Mouse (Mus musculus): ENCODE data around the gene Gm8251. TPM values are rescaled to one million over a fixed set of nuclear protein-coding genes. Genes with fewer than 3 reads are reported as not detected.
"Not testable (repeated sequence)": the region's sequence is repeated elsewhere in the genome, so short reads cannot be mapped to it uniquely, and the experiment has no call there.

Gm8251 gene
- 0.13 and 0.18 TPM in 2 replicates for polyA plus RNA-seq (2015; fragmentation: Nextera tagmentation; extraction: Ambion mirVana)

DNA sequence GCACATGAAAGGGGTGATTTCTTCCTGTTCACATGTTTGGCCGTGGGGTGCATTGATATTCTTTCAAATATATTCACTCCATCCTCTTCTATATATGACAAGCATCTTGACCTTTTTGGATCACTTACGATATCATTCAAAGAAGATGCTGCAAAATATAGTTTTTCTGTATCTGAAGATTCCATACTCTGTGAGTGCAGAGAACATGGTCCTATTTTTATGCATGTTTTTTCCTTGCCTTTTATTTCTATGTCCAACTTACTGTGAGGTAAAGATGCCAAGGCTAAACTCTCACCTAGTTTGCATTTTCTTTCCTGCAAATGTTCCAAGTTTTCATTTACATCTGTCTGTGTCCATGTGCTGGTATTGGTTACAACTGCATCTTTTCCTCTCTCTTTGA, at the start of gene Gm8251:
Gene Gm8251, minus strand, starts transcription at position 101 of the 400 bp plus-strand sequence.
- Histone ChIP-seq H3K27me3 (no peaks in the 10 kb centered on the region), H3K4me1 (no peaks in the 10 kb centered on the region), H3K27ac (replicated peaks) (no peak within 1 kb of the TSS), H3K4me3 (no peak within 1 kb of the TSS), H3K9me3 (no peaks in the 10 kb centered on the region), H3K36me3 (no peaks in the 10 kb centered on the region), H3K4me2 (replicated peaks) (no peak within 1 kb of the TSS), H3K9ac (replicated peaks) (no peak within 1 kb of the TSS)
- WGBS: 96% methylated on average over 2 of the region's 2 CpGs
- no peak for ATAC-seq (replicated peaks)

- H3K36me3 ChIP-seq: peaks cover 21% of the 10 kb centered on the region
- peak overlapping the region; percentile 99 for H3K4me3 ChIP-seq
- no peaks in the 10 kb centered on the region for H3K27me3 ChIP-seq
- ATAC-seq (replicated peaks): peak; percentile 23; the same call in 1 of the 2 replicates
- peaks cover 14% of the 10 kb centered on the region for H3K4me1 ChIP-seq
- peak overlapping the region; percentile 65 for H3K4me2 ChIP-seq (replicated peaks)
- no peaks in the 10 kb centered on the region for H3K9me3 ChIP-seq
- no peak overlapping the region for H3K27ac ChIP-seq (replicated peaks)
- peak overlapping the region; percentile 56; the same call in 1 of the 2 replicates for H3K9ac ChIP-seq (replicated peaks)
- WGBS: 8% methylated on average over 5 of the region's 5 CpGs
Measured at GRCm38 (mm10) chr1:44102939-44103338, 41.2 kb upstream of the Gm8251 start.

- H3K4me2 ChIP-seq (replicated peaks): peak within 1 kb of the TSS; percentile 65
- peaks cover 14% of the 10 kb centered on the region for H3K4me1 ChIP-seq
- peak within 1 kb of the TSS; percentile 99 for H3K4me3 ChIP-seq
- H3K9me3 ChIP-seq: no peaks in the 10 kb centered on the region
- no peaks in the 10 kb centered on the region for H3K27me3 ChIP-seq
- peak within 1 kb of the TSS; percentile 82 for H3K9ac ChIP-seq (replicated peaks)
- peak within 1 kb of the TSS; percentile 94 for H3K27ac ChIP-seq (replicated peaks)
- peak; percentile 99 for ATAC-seq (replicated peaks)
- under 1% methylated on average over 52 of the region's 55 CpGs for WGBS
- peaks cover 20% of the 10 kb centered on the region for H3K36me3 ChIP-seq
Measured at GRCm38 (mm10) chr1:44102259-44102717, 40.6 kb upstream of the Gm8251 start, which contains the start of gene Tex30. TSS of gene Tex30 (minus strand) at chr1:44102441.

DNA sequence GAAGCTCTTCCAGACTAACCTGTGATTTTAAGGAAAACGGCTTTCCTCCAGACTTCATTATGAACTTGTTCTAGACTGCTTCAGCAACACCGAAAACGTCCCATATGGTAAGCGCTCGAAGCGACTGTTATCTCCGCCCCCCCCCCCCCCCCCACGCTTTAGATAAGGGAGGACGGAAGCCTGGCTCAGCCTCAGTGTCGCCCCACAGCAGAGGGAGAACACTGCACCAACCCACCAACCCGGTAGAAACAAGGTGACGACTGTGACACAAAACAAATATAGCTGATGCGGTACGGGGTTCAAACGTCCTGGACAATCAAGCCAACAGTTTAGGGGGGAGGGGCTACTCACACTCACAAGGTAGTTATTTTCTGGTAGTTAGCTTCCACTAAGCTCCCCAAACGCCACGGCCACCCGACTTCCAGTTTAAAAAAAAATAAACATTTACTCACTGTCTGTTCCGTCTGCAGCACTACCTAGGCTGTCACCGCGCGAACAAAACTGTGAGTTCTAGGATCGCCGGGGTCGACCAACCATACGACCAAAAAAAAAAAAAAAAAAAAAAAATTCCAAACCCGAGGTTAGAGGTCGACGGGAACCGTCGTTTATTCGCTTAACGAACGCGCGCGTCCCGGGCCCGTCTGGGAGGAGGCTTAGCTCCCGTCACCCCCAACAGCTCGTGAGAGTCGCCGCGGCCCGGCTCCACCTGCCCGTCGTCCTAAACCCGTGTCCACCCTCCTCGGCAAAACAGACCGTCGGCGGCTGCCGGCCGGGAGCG, 39.9 kb upstream of the Gm8251 start:
- Histone ChIP-seq H3K36me3 (peaks cover 20% of the 10 kb centered on the region), H3K9me3 (no peaks in the 10 kb centered on the region), H3K27me3 (no peaks in the 10 kb centered on the region), H3K9ac (replicated peaks) (peak overlapping the region; percentile 82), H3K4me3 (peak overlapping the region; percentile 99), H3K27ac (replicated peaks) (peak overlapping the region; percentile 94), H3K4me1 (peaks cover 14% of the 10 kb centered on the region), H3K4me2 (replicated peaks) (peak overlapping the region; percentile 65)
- WGBS: under 1% methylated on average over 55 of the region's 55 CpGs
- peak; percentile 81 for ATAC-seq (replicated peaks)

- Histone ChIP-seq H3K4me2 (replicated peaks) (no peak overlapping the region), H3K9ac (replicated peaks) (no peak overlapping the region), H3K9me3 (no peaks in the 10 kb centered on the region), H3K27ac (replicated peaks) (no peak overlapping the region), H3K36me3 (no peaks in the 10 kb centered on the region), H3K27me3 (no peaks in the 10 kb centered on the region), H3K4me3 (no peak overlapping the region), H3K4me1 (no peaks in the 10 kb centered on the region)
- WGBS: 0% methylated on average over 1 of the region's 1 CpGs
- ATAC-seq (replicated peaks): no peak
Measured at GRCm38 (mm10) chr1:44064625-44065024, 2.9 kb upstream of the Gm8251 start.

- H3K9me3 ChIP-seq: no peaks in the 10 kb centered on the region
- H3K27ac ChIP-seq (replicated peaks): no peak overlapping the region
- H3K4me1 ChIP-seq: no peaks in the 10 kb centered on the region
- H3K27me3 ChIP-seq: no peaks in the 10 kb centered on the region
- H3K4me2 ChIP-seq (replicated peaks): no peak overlapping the region
- WGBS: 95% methylated on average over 6 of the region's 6 CpGs
- no peak for ATAC-seq (replicated peaks)
- no peaks in the 10 kb centered on the region for H3K36me3 ChIP-seq
- no peak overlapping the region for H3K4me3 ChIP-seq
- H3K9ac ChIP-seq (replicated peaks): no peak overlapping the region
Measured at GRCm38 (mm10) chr1:44063439-44063838, 1.7 kb upstream of the Gm8251 start.

GRCm38 (mm10) chr1:44057805-44058204, 3.9 kb downstream of the Gm8251 start:
- no peaks in the 10 kb centered on the region for H3K4me1 ChIP-seq
- H3K4me2 ChIP-seq (replicated peaks): no peak overlapping the region
- H3K9me3 ChIP-seq: no peaks in the 10 kb centered on the region
- H3K4me3 ChIP-seq: no peak overlapping the region
- no peaks in the 10 kb centered on the region for H3K36me3 ChIP-seq
- H3K27ac ChIP-seq (replicated peaks): no peak overlapping the region
- no peak overlapping the region for H3K9ac ChIP-seq (replicated peaks)
- 88% methylated on average over 3 of the region's 3 CpGs for WGBS
- no peaks in the 10 kb centered on the region for H3K27me3 ChIP-seq
- ATAC-seq (replicated peaks): no peak

DNA sequence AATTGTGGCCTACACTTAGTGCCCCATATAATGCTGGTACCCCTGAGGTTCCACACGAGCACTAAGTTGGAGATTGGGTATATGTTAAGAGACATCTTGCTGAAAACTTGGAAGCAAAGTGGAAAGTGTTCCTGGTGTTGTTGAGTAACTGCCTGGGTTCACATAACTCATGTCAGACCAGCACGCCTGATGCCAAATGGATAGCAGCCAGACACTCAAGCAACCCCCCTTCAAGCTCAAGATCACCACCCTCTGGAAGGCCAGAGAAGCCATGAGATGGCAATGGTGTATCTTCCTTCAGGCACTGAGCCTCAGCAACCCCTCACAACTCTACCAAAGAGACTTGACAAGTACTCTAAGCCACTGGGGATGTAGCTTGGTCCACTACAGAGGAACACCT, 15.2 kb downstream of the Gm8251 start:
- no peak overlapping the region for H3K4me2 ChIP-seq (replicated peaks)
- H3K4me1 ChIP-seq: no peaks in the 10 kb centered on the region
- H3K9ac ChIP-seq (replicated peaks): no peak overlapping the region
- WGBS: 82% methylated on average over 2 of the region's 2 CpGs
- H3K27ac ChIP-seq (replicated peaks): no peak overlapping the region
- H3K9me3 ChIP-seq: no peaks in the 10 kb centered on the region
- H3K27me3 ChIP-seq: no peaks in the 10 kb centered on the region
- ATAC-seq (replicated peaks): no peak
- H3K36me3 ChIP-seq: no peaks in the 10 kb centered on the region
- no peak overlapping the region for H3K4me3 ChIP-seq

DNA sequence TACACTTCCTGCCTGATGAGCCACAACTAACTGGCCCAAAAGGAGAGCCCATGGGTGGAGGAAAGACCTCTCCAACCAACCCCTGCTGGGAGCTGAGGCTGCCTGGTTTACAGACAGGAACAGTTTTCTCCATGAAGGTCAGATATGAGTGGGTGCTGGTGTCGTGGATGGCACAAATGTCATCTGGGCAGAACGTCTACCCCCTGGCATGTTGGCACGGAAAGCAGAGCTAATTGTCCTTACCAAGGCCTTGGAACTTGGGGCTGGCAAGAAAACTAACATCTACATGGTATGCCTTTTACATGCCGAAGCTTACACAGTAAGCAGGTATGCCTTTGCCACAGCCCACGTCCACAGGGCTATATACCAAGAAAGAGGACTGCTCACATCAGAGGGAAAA, 16.0 kb downstream of the Gm8251 start:
- not testable (repeated sequence) for H3K4me2 ChIP-seq (replicated peaks); H3K4me3 ChIP-seq; H3K27me3 ChIP-seq; H3K9ac ChIP-seq (replicated peaks); H3K36me3 ChIP-seq; H3K27ac ChIP-seq (replicated peaks); H3K4me1 ChIP-seq; H3K9me3 ChIP-seq; ATAC-seq (replicated peaks)
- 84% methylated on average over 5 of the region's 5 CpGs for WGBS

- Histone ChIP-seq H3K4me3 (peak overlapping the region; percentile 47), H3K9me3 (no peaks in the 10 kb centered on the region), H3K27me3 (no peaks in the 10 kb centered on the region), H3K27ac (replicated peaks) (0 out of 2 replicates have a peak overlapping the region, but pooled peaks have one; percentile 33), H3K36me3 (no peaks in the 10 kb centered on the region), H3K9ac (replicated peaks) (peak overlapping the region; percentile 56), H3K4me2 (replicated peaks) (peak overlapping the region; percentile 83), H3K4me1 (no peaks in the 10 kb centered on the region)
- WGBS: 2% methylated on average over 6 of the region's 6 CpGs
- peak; percentile 89 for ATAC-seq (replicated peaks)
Measured at GRCm38 (mm10) chr1:44042555-44042915, 19.2 kb downstream of the Gm8251 start.

DNA sequence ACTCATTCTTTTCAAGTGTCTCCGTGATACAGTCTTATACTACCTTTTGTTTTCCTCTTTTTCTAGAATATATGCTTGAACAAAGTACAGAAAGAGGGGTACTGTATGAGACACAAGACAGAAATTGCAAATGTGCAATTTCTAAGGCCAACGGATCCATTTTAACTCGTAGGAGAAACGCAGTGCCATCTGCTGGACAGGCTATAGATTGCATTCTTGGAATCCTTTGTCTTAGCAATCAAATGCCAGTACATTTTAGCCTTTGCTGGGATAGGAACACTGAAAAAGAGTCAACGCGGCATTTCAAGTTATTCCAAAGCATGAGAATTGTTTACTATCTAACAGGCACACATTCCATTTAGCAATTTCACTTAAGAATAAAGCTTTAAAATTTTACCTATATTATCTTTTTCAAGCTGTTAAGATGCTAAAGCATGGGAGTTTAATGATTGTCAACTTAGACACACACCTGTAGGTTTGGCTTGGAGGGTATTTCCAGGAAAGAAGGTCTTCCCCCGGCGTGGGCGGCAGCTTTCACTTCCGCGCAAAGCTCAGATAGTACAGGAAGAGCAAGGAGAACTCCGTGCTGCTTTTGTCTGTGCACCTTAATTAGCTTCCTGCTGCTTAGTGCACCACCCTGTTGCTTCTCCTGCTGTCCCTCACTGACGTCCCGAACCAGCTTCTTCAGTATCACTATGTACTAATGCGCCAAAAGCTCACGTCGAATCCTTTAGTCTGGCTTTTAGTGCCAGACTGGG, 19.8 kb downstream of the Gm8251 start:
- under 1% methylated on average over 17 of the region's 17 CpGs for WGBS
- H3K27ac ChIP-seq (replicated peaks): 0 out of 2 replicates have a peak overlapping the region, but pooled peaks have one; percentile 33
- peak overlapping the region; percentile 83 for H3K4me2 ChIP-seq (replicated peaks)
- H3K4me1 ChIP-seq: no peaks in the 10 kb centered on the region
- H3K9ac ChIP-seq (replicated peaks): peak overlapping the region; percentile 56
- no peaks in the 10 kb centered on the region for H3K27me3 ChIP-seq
- ATAC-seq (replicated peaks): peak; percentile 81
- H3K4me3 ChIP-seq: peak overlapping the region; percentile 47
- H3K9me3 ChIP-seq: no peaks in the 10 kb centered on the region
- no peaks in the 10 kb centered on the region for H3K36me3 ChIP-seq

- no peaks in the 10 kb centered on the region for H3K36me3 ChIP-seq
- no peaks in the 10 kb centered on the region for H3K4me1 ChIP-seq
- H3K4me3 ChIP-seq: no peak overlapping the region
- H3K9ac ChIP-seq (replicated peaks): no peak overlapping the region
- H3K27me3 ChIP-seq: no peaks in the 10 kb centered on the region
- H3K27ac ChIP-seq (replicated peaks): no peak overlapping the region
- WGBS: 92% methylated on average over 5 of the region's 5 CpGs
- H3K4me2 ChIP-seq (replicated peaks): no peak overlapping the region
- H3K9me3 ChIP-seq: no peaks in the 10 kb centered on the region
- ATAC-seq (replicated peaks): no peak
Measured at GRCm38 (mm10) chr1:44032948-44033347, 28.8 kb downstream of the Gm8251 start.

Data from forebrain, embryonic 15.5 days (tissue).